Mouse (Mus musculus): ENCODE results near the gene Cdc34.

Gene Cdc34

GRCm38 (mm10) chr10:79671396-79672087 lies 10.5 kb upstream of the Cdc34 start:
- DNase-seq = no peak

GRCm38 (mm10) chr10:79672088-79672455 lies 9.9 kb upstream of the Cdc34 start:
- peak in 1 of 2 experiments; percentile 50 for DNase-seq

GRCm38 (mm10) chr10:79673054-79673453 lies 8.9 kb upstream of the Cdc34 start:
- DNase-seq = no peak

- no peak for DNase-seq
These were observed 6.5 kb upstream of the Cdc34 start for GRCm38 (mm10) chr10:79675346-79676035.

DNA sequence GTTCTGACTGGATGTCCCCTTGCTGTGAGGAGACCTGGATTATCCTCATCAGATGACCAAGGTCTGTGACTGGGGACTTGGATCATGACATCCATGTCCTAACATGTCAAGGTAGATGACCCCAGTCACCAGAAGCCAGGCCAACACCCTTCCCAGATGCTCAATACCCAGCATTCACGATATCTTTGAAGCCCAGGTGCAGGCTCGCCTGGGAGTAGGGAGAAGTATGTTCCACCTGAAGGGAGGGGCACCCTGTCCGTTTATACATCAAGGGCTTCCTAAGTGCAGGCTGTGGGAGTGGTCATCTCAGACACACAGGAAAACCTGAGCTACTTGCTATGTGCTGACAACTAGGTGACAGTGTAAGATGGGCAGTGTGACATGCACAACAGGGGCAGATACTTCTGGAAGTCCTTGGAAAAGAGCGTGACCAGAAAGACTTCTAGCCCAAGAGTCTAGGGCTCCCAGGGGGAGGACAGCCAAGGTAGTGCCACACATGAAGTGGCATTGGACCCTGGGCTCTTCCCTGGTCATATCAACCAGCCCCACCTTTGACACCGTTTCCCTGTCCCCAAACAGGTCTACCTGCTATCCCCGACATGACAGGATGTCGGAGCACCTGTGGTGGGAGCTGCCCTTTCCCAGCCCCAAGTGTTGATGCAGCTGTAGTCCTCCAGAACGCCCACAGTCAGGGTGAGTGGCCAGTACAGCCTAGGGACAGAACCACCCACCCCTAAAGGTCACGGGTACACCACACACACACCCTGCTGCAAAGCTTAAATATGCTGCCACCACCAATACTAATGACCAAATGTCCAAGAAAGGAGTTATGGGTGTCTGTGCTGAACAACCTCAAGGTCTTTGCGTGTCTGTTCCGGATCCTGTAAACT lies 1.1 kb upstream of the Cdc34 start:
- peak in 1 of 2 experiments; percentile 35 for DNase-seq

- DNase-seq = peak; percentile 47 to 60
These were observed 538 bp downstream of the Cdc34 start for GRCm38 (mm10) chr10:79682551-79682915.

- DNase-seq = peak; percentile 84 to 88
These were observed 1.1 kb downstream of the Cdc34 start for GRCm38 (mm10) chr10:79682916-79683582.

GRCm38 (mm10) chr10:79683726-79684640 lies 2.0 kb downstream of the Cdc34 start:
- DNase-seq = no peak

DNA sequence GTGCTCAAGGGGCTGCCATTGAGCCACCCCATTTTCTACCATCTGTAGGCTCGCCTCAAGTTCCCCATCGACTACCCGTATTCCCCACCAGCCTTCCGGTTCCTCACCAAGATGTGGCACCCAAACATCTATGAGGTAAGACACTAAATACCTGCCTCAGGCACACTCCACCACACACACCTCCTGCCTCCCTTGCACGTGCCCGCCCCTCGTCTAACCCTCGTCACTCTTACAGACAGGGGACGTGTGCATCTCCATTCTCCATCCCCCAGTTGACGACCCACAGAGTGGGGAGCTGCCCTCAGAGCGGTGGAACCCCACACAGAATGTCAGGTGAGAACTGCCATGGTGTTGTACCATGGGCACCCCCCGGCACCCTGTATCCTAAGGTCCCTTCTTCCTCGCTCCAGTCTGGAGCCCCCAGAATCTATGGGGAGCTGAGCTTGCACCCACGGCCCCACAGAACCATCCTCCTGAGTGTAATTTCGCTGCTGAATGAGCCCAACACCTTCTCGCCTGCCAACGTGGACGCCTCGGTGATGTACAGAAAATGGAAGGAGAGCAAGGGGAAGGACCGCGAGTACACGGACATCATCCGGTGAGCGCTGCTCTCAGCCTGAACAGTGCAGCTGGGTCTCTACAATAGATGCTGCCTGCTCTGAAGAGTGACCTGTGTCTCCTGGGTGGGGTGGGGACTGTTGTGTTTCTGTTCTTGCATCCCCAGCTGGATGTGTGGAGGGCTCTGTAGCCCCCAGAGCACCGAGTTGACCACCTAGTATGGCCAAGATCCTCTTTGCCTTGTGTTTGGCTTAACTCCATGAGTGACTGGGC lies 3.0 kb downstream of the Cdc34 start:
- no peak for DNase-seq

GRCm38 (mm10) chr10:79686219-79686618 lies 4.2 kb downstream of the Cdc34 start:
- no peak for DNase-seq

GRCm38 (mm10) chr10:79686691-79687090 lies 4.7 kb downstream of the Cdc34 start:
- DNase-seq = no peak

DNA sequence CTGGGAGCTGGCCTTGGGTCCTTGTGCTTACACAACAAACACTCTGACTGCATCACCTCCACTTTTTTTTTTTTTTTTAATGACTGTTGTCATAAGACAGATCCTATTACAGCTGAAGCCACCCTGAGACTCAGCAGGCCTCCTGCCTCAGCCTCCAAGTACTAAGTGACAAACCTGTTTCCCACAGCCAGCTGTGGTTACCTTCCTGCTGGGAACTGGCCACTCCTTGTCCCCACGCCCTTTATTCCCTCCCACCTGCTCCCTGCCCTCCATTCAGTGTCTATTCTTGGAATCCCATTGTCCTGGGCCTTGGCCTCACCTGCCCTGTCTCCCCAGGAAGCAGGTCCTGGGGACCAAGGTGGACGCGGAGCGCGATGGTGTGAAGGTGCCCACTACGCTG lies 5.5 kb downstream of the Cdc34 start:
- DNase-seq = no peak

GRCm38 (mm10) chr10:79688720-79689119 lies 6.7 kb downstream of the Cdc34 start, which contains the start of gene Gzmm:
TSS of gene Gzmm (plus strand) at chr10:79689020.
- DNase-seq = no peak

- no peak for DNase-seq
These were observed 7.2 kb downstream of the Cdc34 start for GRCm38 (mm10) chr10:79689178-79689577.

DNA sequence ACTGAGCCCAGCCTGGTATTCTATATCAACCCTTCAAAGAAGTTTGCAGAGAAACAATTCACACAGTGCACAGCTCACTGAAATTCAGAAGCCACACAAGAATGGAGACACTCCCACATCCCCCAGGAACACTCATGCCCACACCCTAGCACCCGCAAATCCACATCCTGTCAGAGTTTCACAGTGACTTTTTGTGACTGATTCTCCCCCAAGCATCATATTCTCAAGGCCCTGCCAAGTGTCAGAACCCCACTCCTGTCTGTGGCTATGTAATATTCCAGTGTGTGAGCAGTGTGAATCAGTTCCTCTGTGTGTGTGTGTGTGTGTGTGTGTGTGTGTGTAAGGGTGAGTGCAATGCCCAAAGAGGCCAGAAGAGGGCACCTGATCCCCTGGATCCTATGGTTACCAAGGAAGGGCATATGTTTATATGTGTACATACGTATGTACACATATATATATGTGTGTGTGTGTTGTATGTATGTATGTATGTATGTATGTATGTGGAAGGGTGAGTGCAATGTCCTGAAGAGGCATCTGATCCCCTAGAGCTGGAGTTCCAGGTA lies 10.1 kb downstream of the Cdc34 start:
- DNase-seq = no peak

DNA sequence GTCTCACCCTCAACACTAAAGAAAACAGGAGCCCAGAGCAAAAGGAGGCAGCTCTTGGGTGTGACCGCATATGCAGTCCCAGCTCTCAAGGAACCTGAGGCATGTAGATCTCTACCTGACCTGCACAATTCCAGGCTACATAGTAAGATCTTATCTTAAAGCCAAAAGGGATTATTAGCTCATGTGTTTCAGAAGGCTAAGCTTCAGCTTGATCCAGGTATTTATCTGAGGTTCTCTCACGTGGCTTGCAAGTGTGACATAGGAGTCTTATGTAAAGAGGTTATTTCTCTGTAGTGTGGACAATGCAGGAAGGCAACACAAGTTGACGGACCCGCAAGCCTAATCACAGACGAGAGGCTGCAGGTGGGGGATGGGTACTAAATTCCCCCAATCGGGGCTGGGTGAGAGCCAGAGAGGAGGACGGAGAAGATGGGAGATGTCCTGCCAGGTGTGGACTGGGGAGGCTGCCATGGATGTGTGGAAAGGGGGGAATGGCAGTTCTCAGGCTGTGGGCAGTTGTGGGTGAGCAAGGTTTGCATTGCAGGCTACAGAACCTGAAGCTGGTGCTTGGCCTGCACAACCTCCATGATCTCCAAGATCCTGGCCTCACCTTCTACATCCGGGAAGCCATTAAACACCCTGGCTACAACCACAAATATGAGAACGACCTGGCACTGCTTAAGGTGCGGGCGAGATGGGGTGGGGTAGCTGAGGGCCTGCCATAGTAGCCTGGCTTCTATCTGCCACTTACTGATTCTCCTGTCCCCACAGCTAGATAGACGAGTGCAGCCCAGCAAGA lies 11.8 kb downstream of the Cdc34 start:
- no peak for DNase-seq

- DNase-seq = no peak
These were observed 12.3 kb downstream of the Cdc34 start for GRCm38 (mm10) chr10:79694379-79694655.

DNA sequence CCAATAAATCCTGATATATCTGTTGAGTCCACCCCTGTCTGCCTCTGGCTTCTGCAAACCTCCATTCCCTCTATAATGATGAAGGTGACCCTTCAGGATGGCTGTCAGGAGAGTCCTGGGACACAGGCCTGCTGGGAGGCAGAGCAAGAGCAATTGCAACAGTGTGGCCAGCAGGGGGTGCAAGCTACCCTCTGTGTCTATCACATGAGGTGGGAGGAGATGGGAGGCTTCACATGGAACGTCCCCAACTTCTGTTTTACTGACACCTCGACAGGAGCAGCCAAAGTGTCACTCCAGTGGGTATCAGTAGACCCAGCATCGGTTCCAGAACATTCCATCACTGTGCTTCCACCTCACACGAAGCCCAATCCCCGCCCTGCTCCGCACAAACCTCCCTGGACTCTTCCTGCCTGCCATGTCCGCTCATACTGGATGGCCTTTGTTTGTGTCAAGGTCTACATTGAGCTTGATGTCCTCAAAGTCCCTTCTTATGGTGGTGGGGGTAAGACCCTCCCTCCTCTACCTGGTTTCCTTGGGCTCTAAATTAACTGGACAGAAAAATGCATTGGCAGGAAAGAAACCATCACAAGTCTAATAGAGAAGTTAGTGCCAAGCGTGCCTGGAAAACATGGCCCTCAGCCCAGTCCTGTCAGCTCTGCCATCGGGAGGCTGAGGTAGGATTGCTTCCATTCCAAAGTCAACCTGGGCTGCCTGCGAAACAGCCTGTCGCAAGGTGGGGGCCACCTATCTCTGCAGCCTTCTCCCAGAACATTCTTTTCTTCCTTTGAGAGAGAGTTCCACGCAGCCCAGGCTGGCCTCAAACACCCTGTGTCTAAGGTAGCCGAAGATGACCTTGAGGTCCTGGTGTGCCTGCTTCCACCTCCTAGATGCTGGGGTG lies 13.5 kb downstream of the Cdc34 start:
- peak; percentile 88 to 90 for DNase-seq

All from kidney, postnatal 4 days (tissue).